Mouse (Mus musculus): ENCODE measurements at regions not wholly inside any gene's neighbourhood (a gene's known extent, or its start where the extent isn't known, plus 50 kb on each side); places are given as distances from the start of the nearest gene placed in this dataset.
A peak's percentile ranks its signal among the peaks of the same experiment; 100 is the strongest.

DNA sequence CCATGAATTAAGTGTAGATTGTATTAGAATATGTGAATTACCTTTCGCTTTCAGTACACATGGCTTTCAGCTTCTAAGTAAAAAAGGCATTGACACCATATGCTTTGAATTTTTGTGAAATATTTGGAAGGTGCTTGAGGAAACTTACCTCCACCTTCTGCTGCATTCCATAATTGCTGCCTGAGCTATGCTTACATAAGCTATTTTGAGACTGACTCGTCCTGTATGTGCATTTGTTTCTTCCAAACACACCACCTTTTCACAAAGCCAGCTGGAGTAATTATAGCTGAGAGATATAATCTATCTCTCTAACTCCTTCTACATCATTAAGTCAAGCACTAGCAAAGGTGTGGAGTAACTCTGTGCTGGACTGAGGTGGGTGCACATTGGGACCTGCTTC is 224.0 kb upstream of the Pitrm1 start:
- ATAC-seq (ENCODE audit: extremely low read depth, insufficient number of reproducible peaks, low FRiP score, poor library complexity, severe bottlenecking): no peak

DNA sequence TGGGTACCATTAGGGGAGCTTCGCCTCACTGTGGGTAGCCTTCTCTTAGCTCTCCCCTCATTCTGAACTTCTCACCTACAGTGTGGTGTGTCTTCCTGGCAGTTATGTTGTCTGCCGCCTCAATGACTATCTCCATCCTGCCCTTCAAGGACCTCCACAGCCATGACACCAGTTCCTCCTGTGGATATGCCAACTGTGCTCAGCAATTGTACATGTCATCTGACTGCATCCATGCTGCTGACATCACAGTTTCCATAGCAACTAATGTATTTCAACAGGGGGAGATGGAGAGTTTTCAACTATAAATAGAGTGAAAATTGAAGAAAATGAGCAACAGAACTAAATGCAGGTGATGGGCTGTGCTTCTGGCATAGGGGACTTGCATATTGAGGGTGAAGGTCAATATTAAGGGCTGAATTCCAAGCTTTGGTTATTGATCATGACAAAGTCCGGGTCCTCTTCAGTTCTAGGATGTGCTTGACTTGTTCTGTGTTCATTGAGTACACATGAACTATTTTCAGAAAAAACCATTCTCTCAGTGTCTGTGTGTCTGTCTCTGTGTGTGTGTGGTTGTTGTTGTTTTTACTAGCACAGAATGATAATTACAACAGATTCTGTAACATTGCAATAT is 217.5 kb upstream of the Pitrm1 start:
- no peak for ATAC-seq (ENCODE audit: extremely low read depth, insufficient number of reproducible peaks, low FRiP score, poor library complexity, severe bottlenecking)

DNA sequence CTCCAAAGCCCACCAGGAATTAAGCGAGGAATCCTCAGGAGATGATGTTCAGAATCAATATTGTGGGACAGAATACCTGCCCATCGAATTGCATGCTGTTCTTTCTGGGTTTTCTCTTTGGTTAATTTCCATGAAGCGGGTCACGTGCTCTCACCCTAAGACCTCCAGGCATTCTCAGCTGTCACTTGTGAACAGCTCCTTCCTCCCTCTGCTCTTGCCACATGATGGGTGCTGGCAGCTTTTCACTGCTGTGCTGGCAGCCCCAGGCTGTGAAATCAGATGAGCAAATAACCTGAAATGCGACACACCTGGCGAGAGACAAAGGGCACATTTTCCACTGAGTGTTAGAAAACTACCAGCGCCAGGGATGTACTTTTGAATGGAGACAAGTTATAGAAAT is 207.8 kb upstream of the Pitrm1 start:
- no peak for ATAC-seq (ENCODE audit: extremely low read depth, insufficient number of reproducible peaks, low FRiP score, poor library complexity, severe bottlenecking)

DNA sequence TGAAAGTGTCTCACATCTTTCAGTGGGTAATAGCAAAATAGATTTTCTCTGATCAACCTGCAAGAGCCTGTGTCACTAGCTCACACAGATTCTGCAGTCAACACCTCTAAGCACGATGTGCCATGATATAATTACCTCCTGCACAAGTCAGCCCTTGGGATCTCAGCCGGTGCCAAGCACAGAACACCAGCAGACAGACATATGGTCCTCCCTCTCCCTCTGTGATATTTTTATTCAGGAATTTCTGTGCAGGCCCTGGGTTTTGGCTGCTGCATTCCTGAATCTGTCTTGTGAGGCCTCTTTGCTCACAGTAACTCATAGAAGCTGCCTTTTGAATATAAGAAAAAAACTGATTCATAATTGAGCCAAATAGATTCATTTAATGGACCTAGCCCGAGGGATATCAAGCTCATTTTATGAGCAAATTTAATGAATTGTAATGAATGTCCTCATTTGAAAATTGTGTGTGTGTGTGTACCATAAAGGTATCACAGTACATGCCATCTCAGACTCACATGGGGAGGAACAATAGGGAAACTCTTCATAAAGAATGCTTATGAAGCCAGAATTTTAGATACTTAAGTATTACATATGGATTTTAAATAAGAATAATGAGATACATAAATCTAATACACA is 206.7 kb upstream of the Pitrm1 start:
- no peak for ATAC-seq (ENCODE audit: extremely low read depth, insufficient number of reproducible peaks, low FRiP score, poor library complexity, severe bottlenecking)

DNA sequence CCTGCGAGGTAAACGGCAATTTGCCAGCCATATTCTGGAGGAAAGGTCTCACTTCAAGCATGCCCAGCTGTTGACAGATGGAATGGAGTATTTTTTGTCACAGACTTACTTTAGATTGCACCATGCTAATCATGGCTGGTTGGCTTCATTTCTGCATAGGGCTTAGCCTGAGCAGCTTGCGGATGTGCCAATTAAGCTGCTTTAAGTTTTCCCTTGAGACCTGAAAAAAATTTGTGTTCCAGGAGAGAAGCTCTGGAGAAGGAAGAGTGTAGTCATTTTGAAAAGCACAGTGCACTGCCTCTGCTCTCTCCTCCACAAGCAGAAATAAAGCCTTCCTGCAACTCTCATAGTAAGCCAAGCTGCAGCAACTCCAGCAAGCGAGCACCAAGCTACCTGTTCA is 182.8 kb upstream of the Pitrm1 start:
- ATAC-seq (ENCODE audit: extremely low read depth, insufficient number of reproducible peaks, low FRiP score, poor library complexity, severe bottlenecking): no peak

DNA sequence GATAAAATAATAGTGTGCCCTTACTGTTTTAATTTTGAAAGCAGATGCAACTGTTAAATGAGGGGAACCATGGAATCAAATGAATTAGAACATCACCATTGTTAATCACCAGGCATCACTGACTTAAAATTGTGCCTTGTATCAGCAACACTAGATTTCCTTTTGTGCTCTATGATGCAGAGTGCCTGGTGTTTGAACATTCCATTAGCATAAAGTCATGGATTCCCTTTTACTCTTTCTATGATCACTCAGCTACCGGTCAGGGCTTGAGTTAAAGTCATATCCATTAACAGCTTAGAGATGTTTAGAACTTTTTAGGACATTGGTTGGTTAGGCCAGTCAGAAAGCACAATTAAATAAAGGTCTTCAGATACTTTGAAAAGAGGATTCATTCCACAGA is 180.3 kb upstream of the Pitrm1 start:
- ATAC-seq (ENCODE audit: extremely low read depth, insufficient number of reproducible peaks, low FRiP score, poor library complexity, severe bottlenecking): no peak

DNA sequence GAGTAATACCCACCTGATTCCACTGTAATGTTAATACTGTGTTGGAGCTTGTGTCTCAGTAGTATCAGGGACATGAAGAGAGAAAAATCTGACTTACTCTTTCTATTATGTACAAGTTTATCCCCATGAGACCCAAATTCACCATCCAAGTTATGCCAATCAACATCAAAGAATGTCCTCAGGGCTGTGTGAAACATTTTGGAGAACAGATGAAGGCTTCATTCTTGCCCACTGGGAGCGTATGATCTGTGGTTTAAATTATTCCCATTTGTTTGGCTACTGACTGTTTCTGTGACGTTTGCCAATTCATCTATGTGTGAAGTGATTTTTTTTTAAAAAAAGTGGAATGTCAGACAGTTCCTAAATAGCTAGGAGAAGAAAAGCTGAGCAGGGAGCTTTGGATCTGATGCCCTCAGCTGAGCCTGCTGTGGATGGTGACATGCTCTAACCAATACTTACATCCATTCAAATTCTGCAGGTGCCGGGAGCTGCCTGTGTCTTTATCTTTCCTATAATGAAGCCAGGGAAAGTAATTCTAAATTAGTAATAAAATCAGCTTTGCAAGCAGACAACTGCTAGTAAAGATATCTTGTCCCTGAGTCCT is 173.3 kb upstream of the Pitrm1 start:
- ATAC-seq (ENCODE audit: extremely low read depth, insufficient number of reproducible peaks, low FRiP score, poor library complexity, severe bottlenecking): no peak

DNA sequence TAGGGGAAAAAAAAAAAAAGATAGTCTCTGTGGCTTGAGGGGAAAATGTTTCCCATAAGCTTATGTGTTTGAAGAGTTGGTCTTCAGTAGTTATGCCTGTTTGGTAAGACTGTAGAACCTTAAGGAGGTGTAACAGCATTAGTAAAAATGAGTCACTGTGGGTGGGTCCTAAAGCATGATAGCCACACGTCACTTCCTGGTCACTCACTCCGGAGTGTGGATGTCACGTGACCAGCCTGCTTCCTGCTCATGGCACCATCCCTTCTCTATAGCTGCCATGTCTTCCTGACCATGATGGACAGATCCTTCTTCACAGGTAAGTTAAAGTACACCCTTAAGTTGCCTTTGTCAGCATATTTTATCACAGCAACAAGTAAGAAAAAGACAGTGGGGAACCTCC is 170.0 kb upstream of the Pitrm1 start:
- ATAC-seq (ENCODE audit: extremely low read depth, insufficient number of reproducible peaks, low FRiP score, poor library complexity, severe bottlenecking): no peak

DNA sequence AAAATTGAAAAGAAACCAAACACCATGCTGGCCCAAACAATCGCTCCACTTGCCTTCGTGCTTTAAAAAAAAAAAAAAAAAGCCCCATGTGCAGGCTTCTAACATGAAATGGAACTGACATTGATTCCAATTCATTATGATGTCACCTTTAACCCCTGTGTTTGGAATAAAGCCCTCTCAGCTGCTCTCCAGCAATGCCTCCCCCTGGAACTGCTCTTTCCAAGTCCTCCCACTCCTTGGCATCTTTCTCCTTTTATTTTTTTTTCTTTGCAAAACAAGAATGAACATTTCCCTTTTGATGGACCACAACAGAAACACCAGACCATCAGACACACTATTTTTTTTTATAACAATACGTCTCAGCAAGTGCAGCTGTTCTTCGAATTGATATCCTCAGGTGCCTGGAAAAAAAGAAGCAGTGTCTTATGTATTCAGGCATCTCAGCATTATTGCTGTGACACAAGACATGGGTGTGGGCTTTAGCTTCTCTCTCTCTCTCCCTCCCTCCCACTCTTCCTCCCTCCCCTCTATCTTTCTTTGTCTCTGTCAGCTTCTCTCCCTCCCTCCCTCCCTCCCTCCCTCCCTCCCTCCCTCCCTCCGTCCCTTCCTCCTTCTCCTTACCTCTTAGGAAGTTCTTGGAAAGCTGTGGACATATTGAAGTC is 152.3 kb upstream of the Pitrm1 start:
- ATAC-seq (ENCODE audit: extremely low read depth, insufficient number of reproducible peaks, low FRiP score, poor library complexity, severe bottlenecking): no peak

DNA sequence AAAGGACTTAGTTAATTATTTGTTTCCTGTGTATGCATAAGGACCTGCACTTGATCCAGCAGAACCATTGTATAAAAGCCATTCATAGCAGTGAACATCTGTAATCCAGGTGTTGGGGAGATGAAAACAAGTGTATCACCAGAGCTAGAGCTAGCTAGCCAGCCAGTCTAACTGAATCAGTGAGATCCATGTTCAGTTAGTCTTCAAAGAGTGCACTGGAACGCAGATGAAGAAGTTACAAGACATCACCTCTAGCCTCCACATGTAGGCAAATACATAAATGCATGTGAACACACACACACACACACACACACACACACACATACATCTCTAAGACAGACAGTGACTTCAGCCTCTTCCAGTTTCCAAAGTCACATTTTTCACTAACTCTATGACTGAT is 150.3 kb upstream of the Pitrm1 start:
- no peak for ATAC-seq (ENCODE audit: extremely low read depth, insufficient number of reproducible peaks, low FRiP score, poor library complexity, severe bottlenecking)

DNA sequence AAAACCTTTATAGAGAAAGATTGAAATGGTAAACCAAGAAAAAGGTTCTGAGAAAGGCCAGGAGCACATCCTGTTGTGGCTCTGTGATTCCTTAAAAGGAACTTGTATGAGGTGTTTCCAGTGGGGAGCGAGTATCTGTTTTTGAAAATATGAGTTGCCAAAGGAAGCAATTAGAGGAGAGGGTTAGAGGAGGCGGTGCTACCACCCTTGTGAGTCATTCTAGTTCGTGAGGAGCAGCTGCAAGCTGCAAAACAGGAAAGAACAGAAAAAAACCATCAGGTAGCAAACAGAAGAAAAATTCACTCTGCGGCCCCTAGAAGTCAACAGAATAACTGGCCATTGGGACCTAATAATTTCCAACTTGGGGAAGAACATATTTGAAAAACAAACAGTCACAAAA is 116.1 kb upstream of the Pitrm1 start:
- ATAC-seq (ENCODE audit: extremely low read depth, insufficient number of reproducible peaks, low FRiP score, poor library complexity, severe bottlenecking): no peak

DNA sequence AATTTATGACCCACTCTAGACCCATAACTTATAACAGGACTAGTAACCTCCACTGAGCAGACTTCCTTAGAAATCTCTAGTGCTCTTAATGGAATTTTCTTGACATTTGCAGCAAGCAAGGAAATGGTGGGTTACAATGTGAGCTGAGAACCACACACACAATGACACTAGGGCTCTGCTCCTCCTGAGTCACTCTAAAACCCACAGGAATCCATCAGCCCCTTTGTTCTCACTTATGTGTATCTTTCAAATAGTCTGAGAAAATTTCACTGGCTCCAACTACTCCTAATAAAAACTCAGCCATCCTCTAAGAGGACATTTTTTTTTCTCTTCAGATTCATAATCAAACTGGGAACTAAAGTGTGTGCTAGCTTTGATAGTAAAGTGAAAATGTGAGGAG is 101.0 kb upstream of the Pitrm1 start:
- no peak for ATAC-seq (ENCODE audit: extremely low read depth, insufficient number of reproducible peaks, low FRiP score, poor library complexity, severe bottlenecking)

DNA sequence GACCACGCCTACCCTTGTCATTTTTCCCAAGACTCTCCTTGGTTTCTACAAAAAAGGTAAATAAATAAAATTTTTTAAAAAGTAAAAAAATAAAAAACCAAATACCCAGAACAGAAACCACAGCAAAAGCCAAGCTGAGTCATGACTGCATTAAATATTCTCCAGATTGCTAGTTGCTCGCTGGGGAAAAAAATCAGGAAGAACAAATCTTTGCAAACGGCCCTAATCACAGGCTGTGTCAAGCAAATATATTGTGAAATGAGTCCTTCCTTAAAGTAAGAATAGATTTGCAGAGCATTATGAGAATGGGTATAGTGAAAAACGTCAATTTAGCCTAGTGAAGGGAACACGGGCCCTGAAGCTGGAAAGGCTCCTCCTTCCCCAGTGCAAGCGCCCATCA is 86.6 kb upstream of the Pitrm1 start:
- no peak for ATAC-seq (ENCODE audit: extremely low read depth, insufficient number of reproducible peaks, low FRiP score, poor library complexity, severe bottlenecking)

DNA sequence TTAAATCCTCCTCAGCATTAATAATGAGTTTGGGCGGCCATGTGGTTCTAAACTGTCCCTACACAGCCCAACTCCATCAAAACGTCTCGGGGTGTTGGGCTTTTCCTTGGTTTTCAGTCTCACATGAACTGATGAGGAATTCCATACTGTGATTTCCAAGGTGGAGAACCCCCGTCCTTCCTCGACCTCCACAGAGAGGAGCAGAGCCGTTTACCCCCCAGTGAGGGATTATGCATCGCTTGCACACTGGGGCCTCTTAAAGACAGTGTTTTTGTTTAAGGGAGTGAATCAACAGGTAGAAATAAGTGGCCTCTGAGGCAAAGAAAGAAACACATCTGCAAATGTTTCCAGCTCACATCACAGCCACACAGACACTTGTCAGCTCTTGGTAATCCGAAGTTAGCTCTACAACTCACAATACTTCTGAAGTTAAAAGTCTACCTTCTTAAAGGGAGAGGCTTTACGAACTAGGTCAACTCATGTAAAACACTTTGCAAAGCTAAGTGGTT is 82.0 kb upstream of the Pitrm1 start:
- no peak for ATAC-seq (ENCODE audit: extremely low read depth, insufficient number of reproducible peaks, low FRiP score, poor library complexity, severe bottlenecking)

DNA sequence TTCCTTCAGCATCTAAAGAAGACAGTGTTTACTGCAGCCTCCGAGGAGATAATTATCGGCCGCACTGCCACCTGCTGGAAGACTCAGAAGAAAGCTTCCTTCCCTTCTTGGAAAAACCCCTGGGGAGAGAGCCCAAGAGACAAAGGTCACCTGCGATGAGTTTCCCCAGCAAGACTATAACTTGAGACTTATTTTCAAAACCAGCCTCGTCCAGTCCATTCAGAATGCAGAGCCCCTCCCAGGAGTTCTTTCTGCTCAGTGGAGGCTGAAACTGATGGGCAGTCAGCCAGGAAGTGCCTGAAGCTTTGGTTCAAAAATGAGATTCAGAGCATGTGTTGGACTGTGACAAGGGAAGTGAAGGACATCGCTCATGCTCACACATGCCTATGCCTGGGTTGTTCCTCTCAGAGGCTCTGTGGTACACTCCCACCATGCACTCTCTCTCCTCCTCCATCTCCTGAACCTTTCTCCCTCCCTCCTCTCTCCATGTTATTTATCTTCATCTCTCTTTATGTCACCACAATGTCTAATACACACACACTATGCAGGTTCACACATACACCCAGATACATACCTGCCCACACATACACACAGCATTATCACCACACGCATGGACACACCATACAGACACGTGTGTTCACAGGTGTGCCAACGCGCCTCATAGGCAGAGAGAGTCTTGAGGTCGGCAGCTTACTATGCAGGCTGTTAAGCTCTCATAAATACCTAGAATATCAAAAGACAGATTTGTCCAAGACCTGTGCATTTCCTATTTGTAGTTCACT is 78.3 kb upstream of the Pitrm1 start:
- ATAC-seq (ENCODE audit: extremely low read depth, insufficient number of reproducible peaks, low FRiP score, poor library complexity, severe bottlenecking): no peak

DNA sequence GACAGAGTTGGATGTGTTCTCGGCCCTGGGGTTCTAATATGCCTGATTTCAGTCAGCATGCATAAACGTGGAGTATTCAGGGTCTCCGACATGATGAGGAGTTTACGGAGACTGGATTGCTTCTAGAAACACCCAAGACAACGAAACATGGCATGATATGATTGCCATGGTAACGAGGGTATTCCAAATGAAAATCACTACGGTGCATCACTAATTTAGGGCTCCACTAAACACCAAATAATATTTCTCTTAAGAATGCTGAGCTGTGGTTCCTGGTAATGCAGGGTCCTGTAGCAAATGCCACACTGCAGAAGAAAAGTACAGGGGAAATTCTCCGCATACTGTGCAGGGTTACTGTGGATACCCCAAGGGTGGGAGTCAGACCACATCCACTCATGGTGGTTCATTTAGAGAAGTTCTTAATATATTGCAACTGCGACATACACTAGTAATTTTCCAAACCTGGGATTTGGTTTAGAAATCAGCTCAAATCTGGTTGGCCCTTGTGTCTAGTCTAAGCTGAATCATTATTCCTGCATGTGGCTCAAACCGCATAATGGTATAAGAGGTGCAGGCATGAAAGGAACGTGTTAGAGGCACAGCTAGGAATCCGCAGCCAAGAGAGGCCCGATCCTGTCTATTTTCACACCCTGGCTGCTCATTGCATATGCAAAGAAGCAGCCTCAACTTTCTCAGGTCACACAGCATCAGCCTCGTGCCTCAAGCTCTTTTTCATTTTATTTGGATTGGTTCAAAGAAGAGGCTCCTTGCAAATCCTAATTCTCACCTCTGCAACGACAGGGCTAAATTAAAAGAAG is 77.5 kb upstream of the Pitrm1 start:
- no peak for ATAC-seq (ENCODE audit: extremely low read depth, insufficient number of reproducible peaks, low FRiP score, poor library complexity, severe bottlenecking)

DNA sequence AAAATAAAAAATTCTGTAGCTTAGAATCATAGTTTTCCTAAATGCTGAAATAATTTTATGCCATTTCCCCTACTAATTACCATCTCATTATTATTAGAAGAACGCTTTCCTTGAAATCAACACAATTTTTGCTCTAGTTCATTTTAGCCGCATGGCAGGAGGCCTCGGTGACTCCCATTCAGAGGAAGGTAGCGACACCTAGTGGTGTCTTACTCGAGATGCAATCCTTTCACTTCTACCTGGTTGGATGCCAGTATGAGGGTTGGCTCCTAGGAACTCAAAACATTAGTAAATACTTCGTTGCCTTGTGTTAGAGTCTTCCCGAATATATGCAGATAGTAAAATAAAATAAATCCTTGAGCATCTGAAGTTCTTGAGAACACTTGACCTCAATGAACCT is 76.3 kb upstream of the Pitrm1 start:
- peak; percentile 75; the same call in 1 of the 2 replicates for ATAC-seq (ENCODE audit: extremely low read depth, insufficient number of reproducible peaks, low FRiP score, poor library complexity, severe bottlenecking)

DNA sequence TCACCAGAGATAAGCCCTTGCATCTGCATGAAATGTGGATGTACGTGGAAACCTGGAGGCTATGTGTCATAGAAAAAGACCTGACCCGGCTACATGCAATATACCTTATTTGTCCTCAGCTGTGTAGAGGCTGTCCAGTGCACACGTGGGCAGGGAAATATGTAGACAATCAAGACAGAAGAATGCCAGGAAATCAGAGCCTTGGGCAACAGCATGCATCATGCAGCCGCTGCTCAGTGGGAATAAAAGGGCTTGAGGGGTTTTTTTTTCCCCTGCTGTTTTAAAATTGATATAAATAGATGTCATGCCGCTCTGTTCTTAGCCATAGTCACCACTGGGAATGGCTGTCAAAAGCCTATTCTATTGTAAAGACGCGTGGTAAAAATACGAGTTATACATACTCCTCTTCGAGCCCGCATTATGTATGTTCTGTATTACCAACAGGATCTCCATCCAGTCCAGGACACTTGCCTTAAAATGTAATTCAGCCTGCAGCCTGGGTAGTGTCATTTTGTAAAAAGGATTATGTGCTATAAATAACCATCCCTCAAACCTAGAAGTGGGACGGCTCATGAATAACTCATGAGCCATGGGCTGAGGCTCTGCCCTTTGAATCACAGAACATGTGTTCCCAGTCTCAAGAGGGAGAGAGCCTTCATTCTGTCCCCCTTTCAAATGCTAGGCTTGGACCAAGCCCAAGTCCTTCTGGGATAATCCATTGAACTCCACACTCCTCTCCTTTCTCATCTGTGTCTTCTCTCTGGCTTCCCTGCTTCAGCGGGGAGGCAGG is 74.4 kb upstream of the Pitrm1 start:
- ATAC-seq (ENCODE audit: extremely low read depth, insufficient number of reproducible peaks, low FRiP score, poor library complexity, severe bottlenecking): no peak
